Mouse (Mus musculus) erythroblast, embryonic 14.5 days (primary cell): ENCODE data around the gene Mfsd12.

ENCODE experiments used
- GATA1 ChIP-seq: IDR thresholded peaks from 2 replicates; pipeline ENCODE4 v1.6.1; 2012; ENCODE audit warnings: low read length, inconsistent platforms, mixed read lengths
- TAL1 ChIP-seq: IDR thresholded peaks from 3 replicates; pipeline ENCODE4 v1.6.1; 2012; ENCODE audit warnings: low read length, inconsistent platforms, mixed read lengths

- TF ChIP-seq GATA1 (no peak), TAL1 (no peak)
Measured at GRCm38 (mm10) chr10:81396749-81397148, 39.5 kb downstream of the Mfsd12 start.
